Mouse (Mus musculus): ENCODE data around the gene Sdsl. TPM values are rescaled to one million over a fixed set of nuclear protein-coding genes. Genes with fewer than 3 reads are reported as not detected.

Gene Sdsl
- total RNA-seq, 2 experiments from 2014 or later = 7.9 to 8.5 TPM

GRCm38 (mm10) chr5:120487844-120488243 lies 15.2 kb upstream of the Sdsl start:
- TF ChIP-seq CTCF (conservative IDR thresholded peaks at IDR 0.05) = no peak
- H3K4me3 ChIP-seq = no peak overlapping the region
- no peak for DNase-seq (ENCODE audit: low spot score in 2 of 2)
- no peak overlapping the region for H3K27ac ChIP-seq

- no peak for DNase-seq (ENCODE audit: low spot score in 2 of 2)
- TF ChIP-seq CTCF (conservative IDR thresholded peaks at IDR 0.05) = no peak
- no peak overlapping the region for H3K27ac ChIP-seq
- H3K4me3 ChIP-seq = no peak overlapping the region
These were observed 10.8 kb upstream of the Sdsl start for GRCm38 (mm10) chr5:120483399-120483798.

GRCm38 (mm10) chr5:120481205-120481604 lies 8.6 kb upstream of the Sdsl start:
- Histone ChIP-seq H3K4me3 (no peak overlapping the region), H3K27ac (no peak overlapping the region)
- no peak for DNase-seq (ENCODE audit: low spot score in 2 of 2)
- no peak for TF ChIP-seq CTCF (conservative IDR thresholded peaks at IDR 0.05)

GRCm38 (mm10) chr5:120479538-120479937 lies 6.9 kb upstream of the Sdsl start:
- peak; percentile 68 for TF ChIP-seq CTCF (conservative IDR thresholded peaks at IDR 0.05)
- DNase-seq (ENCODE audit: low spot score in 2 of 2) = no peak
- Histone ChIP-seq H3K4me3 (no peak overlapping the region), H3K27ac (no peak overlapping the region)

- no peak overlapping the region for H3K4me3 ChIP-seq
These were observed 5.4 kb upstream of the Sdsl start for GRCm38 (mm10) chr5:120477993-120478392.

GRCm38 (mm10) chr5:120476296-120476695 lies 3.7 kb upstream of the Sdsl start, which contains the start of gene Sds:
TSS of gene Sds (plus strand) at chr5:120476526.
- H3K27ac ChIP-seq = no peak within 1 kb of the TSS
- DNase-seq (ENCODE audit: low spot score in 2 of 2) = no peak
- TF ChIP-seq CTCF (conservative IDR thresholded peaks at IDR 0.05) = no peak
- H3K4me3 ChIP-seq = no peak within 1 kb of the TSS

More at GRCm38 (mm10) chr5:120477993-120478392, 5.4 kb upstream of the Sdsl start:
- H3K27ac ChIP-seq = no peak overlapping the region
- no peak for TF ChIP-seq CTCF (conservative IDR thresholded peaks at IDR 0.05)
- DNase-seq (ENCODE audit: low spot score in 2 of 2) = no peak

GRCm38 (mm10) chr5:120475861-120476260 lies 3.3 kb upstream of the Sdsl start:
- H3K4me3 ChIP-seq = no peak overlapping the region
- DNase-seq (ENCODE audit: low spot score in 2 of 2) = no peak
- no peak for TF ChIP-seq CTCF (conservative IDR thresholded peaks at IDR 0.05)
- no peak overlapping the region for H3K27ac ChIP-seq

GRCm38 (mm10) chr5:120473361-120473760 lies 751 bp upstream of the Sdsl start:
- H3K4me3 ChIP-seq = no peak overlapping the region
- H3K27ac ChIP-seq = no peak overlapping the region
- DNase-seq (ENCODE audit: low spot score in 2 of 2) = no peak
- TF ChIP-seq CTCF (conservative IDR thresholded peaks at IDR 0.05) = no peak

GRCm38 (mm10) chr5:120471538-120471937 lies 1.1 kb downstream of the Sdsl start:
- TF ChIP-seq CTCF (conservative IDR thresholded peaks at IDR 0.05) = no peak
- H3K27ac ChIP-seq = no peak overlapping the region
- no peak for DNase-seq (ENCODE audit: low spot score in 2 of 2)
- H3K4me3 ChIP-seq = no peak overlapping the region

GRCm38 (mm10) chr5:120468830-120469229 lies 3.8 kb downstream of the Sdsl start:
- TF ChIP-seq CTCF (conservative IDR thresholded peaks at IDR 0.05) = no peak
- no peak for DNase-seq (ENCODE audit: low spot score in 2 of 2)
- no peak overlapping the region for H3K4me3 ChIP-seq
- H3K27ac ChIP-seq = no peak overlapping the region

GRCm38 (mm10) chr5:120468336-120468735 lies 4.3 kb downstream of the Sdsl start:
- no peak for DNase-seq (ENCODE audit: low spot score in 2 of 2)
- TF ChIP-seq CTCF (conservative IDR thresholded peaks at IDR 0.05) = no peak
- H3K27ac ChIP-seq = no peak overlapping the region
- H3K4me3 ChIP-seq = no peak overlapping the region

GRCm38 (mm10) chr5:120467026-120467425 lies 5.6 kb downstream of the Sdsl start:
- peak; percentile 23 for TF ChIP-seq CTCF (conservative IDR thresholded peaks at IDR 0.05)
- H3K4me3 ChIP-seq = peak overlapping the region; percentile 39

GRCm38 (mm10) chr5:120465860-120466259 lies 6.8 kb downstream of the Sdsl start:
- DNase-seq (ENCODE audit: low spot score in 2 of 2) = no peak
- H3K4me3 ChIP-seq = no peak overlapping the region
- no peak overlapping the region for H3K27ac ChIP-seq
- no peak for TF ChIP-seq CTCF (conservative IDR thresholded peaks at IDR 0.05)

More at GRCm38 (mm10) chr5:120467026-120467425, 5.6 kb downstream of the Sdsl start:
- no peak overlapping the region for H3K27ac ChIP-seq
- no peak for DNase-seq (ENCODE audit: low spot score in 2 of 2)

GRCm38 (mm10) chr5:120465062-120465461 lies 7.5 kb downstream of the Sdsl start:
- DNase-seq (ENCODE audit: low spot score in 2 of 2) = peak in 1 of 2 experiments; percentile 49
- TF ChIP-seq CTCF (conservative IDR thresholded peaks at IDR 0.05) = peak; percentile 78
- H3K27ac ChIP-seq = no peak overlapping the region
- H3K4me3 ChIP-seq = no peak overlapping the region

GRCm38 (mm10) chr5:120464321-120464720 lies 8.3 kb downstream of the Sdsl start:
- peak; percentile 67 for TF ChIP-seq CTCF (conservative IDR thresholded peaks at IDR 0.05)
- no peak for DNase-seq (ENCODE audit: low spot score in 2 of 2)
- Histone ChIP-seq H3K4me3 (no peak overlapping the region), H3K27ac (no peak overlapping the region)

All from layer of hippocampus, adult 2 months (tissue).